ENCODE assay signal across 40 mouse cellular contexts in the genomic region with DNA sequence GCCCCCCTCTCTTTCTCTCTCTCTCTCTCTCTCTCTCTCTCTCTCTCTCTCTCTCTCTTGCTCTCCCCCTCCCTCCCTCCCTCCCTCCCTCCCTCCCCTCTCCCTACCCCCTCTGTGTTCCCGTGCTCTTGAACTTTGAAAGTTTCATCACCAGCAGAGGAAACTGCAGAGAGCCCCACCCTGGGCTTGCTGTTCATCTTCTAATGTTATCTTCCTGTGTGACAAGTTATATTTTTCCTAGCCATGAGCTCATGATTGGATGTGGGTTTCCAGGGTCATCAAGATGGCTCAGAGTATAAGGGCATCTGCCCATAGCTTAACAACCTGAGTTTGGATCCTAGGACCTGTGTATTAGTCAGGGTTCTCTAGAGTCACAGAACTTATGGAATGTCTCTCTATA. TPM values are rescaled to one million over a fixed set of nuclear protein-coding genes. Genes with fewer than 3 reads are reported as not detected.
DNase-seq lines count a peak whose midpoint lies in the region; ATAC-seq lines count a peak whose summit lies in the region.
"Had no signal": no experiment of that assay in that cellular context is flagged by ENCODE, and none has a peak within 500 bp of the region (broad histone marks: within the 10 kb centered on the region; RNA-seq: fewer than 3 reads in every experiment).

No protein-coding gene starts in this region.

- no peak overlapping the region for H3K4me2 ChIP-seq in liver, embryonic 15.5 days
- H3K4me2 ChIP-seq in liver, embryonic 11.5 days, result no peak overlapping the region
- no peak overlapping the region for H3K4me2 ChIP-seq in forebrain, embryonic 16.5 days (ENCODE audit: low read length)
- H3K4me2 ChIP-seq: embryonic facial prominence, embryonic 13.5 days; forebrain, embryonic 15.5 days; limb, embryonic 13.5 days; liver, embryonic 12.5 days; midbrain, embryonic 13.5 days; neural tube, embryonic 15.5 days had no signal

- H3K4me1 ChIP-seq in liver, embryonic 15.5 days (replicated peaks), result peaks cover 33% of the 10 kb centered on the region
- H3K4me1 ChIP-seq in liver, embryonic 11.5 days (replicated peaks; ENCODE audit: control insufficient read depth, insufficient read depth, low read length), result peaks cover 21% of the 10 kb centered on the region
- H3K4me1 ChIP-seq in forebrain, embryonic 16.5 days (replicated peaks; ENCODE audit: control insufficient read depth, insufficient read depth, low read length), result no peaks in the 10 kb centered on the region
- H3K4me1 ChIP-seq: forebrain, embryonic 15.5 days; neural tube, embryonic 15.5 days had no signal

- no peak for DNase-seq in liver, embryonic 11.5 days (ENCODE audit: low spot score)
- peak; percentile 73 for DNase-seq in CD4-positive helper T cell, adult 2 months (ENCODE audit: low read depth, low spot score)
- peak; percentile 53 for DNase-seq in T-cell, adult 2 months (ENCODE audit: low spot score)
- DNase-seq: B cell, adult 2 months; cerebellum, adult 11 months; cerebellum, postnatal 10 days; gastrocnemius, adult 2 months; heart, adult 2 months; heart, postnatal 14 days; kidney, adult 9 months; kidney, postnatal 10 days; lung, adult 18-20 months; lung, postnatal 4 days; retina, postnatal 1 day; right cerebral cortex, postnatal 25 days; thymus, adult 18-20 months had no signal

- H3K27me3 ChIP-seq in liver, embryonic 15.5 days, result no peaks in the 10 kb centered on the region
- no peaks in the 10 kb centered on the region for H3K27me3 ChIP-seq in liver, embryonic 11.5 days (replicated peaks; ENCODE audit: control insufficient read depth, insufficient read depth, low read length)
- no peaks in the 10 kb centered on the region for H3K27me3 ChIP-seq in forebrain, embryonic 16.5 days (replicated peaks; ENCODE audit: control insufficient read depth, insufficient read depth, low read length)
- H3K27me3 ChIP-seq: embryonic facial prominence, embryonic 13.5 days; forebrain, embryonic 15.5 days; limb, embryonic 13.5 days; liver, embryonic 12.5 days; midbrain, embryonic 13.5 days; neural tube, embryonic 15.5 days; Patski had no signal

- H3K36me3 ChIP-seq in liver, embryonic 15.5 days (replicated peaks), result no peaks in the 10 kb centered on the region
- H3K36me3 ChIP-seq in liver, embryonic 11.5 days (ENCODE audit: control insufficient read depth, insufficient read depth, low read length), result no peaks in the 10 kb centered on the region
- no peaks in the 10 kb centered on the region for H3K36me3 ChIP-seq in forebrain, embryonic 16.5 days (ENCODE audit: control insufficient read depth, insufficient read depth)
- H3K36me3 ChIP-seq: embryonic facial prominence, embryonic 13.5 days; forebrain, embryonic 10.5 days; forebrain, embryonic 15.5 days; hindbrain, embryonic 10.5 days; limb, embryonic 13.5 days; liver, embryonic 12.5 days; midbrain, embryonic 13.5 days; neural tube, embryonic 15.5 days had no signal

- no peak for ATAC-seq in liver, embryonic 15.5 days (ENCODE audit: insufficient read depth)
- ATAC-seq in liver, embryonic 11.5 days (replicated peaks; ENCODE audit: low FRiP score), result no peak
- 0 out of 2 replicates have a peak, but pooled peaks have one; percentile 12 for ATAC-seq in monocyte, adult 5-6 weeks (replicated peaks; ENCODE audit: insufficient number of reproducible peaks, low FRiP score, low TSS enrichment, poor library complexity, severe bottlenecking)
- no peak for ATAC-seq in forebrain, embryonic 16.5 days
- no peak for ATAC-seq in granulocyte monocyte progenitor cell, adult 5-6 weeks (replicated peaks; ENCODE audit: poor library complexity, severe bottlenecking)
- ATAC-seq: forebrain, embryonic 15.5 days; hindbrain, embryonic 16.5 days; intestine, postnatal 0 days; liver, embryonic 12.5 days; lung, postnatal 0 days; midbrain, embryonic 13.5 days; Patski had no signal

- H3K9me3 ChIP-seq in liver, embryonic 15.5 days (replicated peaks), result no peaks in the 10 kb centered on the region
- H3K9me3 ChIP-seq in liver, embryonic 11.5 days (ENCODE audit: control insufficient read depth, low read length), result no peaks in the 10 kb centered on the region
- no peaks in the 10 kb centered on the region for H3K9me3 ChIP-seq in forebrain, embryonic 16.5 days (ENCODE audit: control insufficient read depth, low read length)
- H3K9me3 ChIP-seq: forebrain, embryonic 15.5 days had no signal

- no peak overlapping the region for H3K4me3 ChIP-seq in liver, embryonic 15.5 days (replicated peaks)
- H3K4me3 ChIP-seq in liver, embryonic 11.5 days (ENCODE audit: low read depth, low read length), result no peak overlapping the region
- no peak overlapping the region for H3K4me3 ChIP-seq in forebrain, embryonic 16.5 days (replicated peaks; ENCODE audit: low read length)
- H3K4me3 ChIP-seq: embryonic facial prominence, embryonic 13.5 days; forebrain, embryonic 10.5 days; forebrain, embryonic 15.5 days; gastrocnemius, adult 2 months; heart, adult 2 months; hindbrain, embryonic 10.5 days; limb, embryonic 13.5 days; liver, embryonic 12.5 days; midbrain, embryonic 13.5 days; neural tube, embryonic 15.5 days had no signal

- H3K9ac ChIP-seq in liver, embryonic 15.5 days, result no peak overlapping the region
- no peak overlapping the region for H3K9ac ChIP-seq in liver, embryonic 11.5 days (ENCODE audit: low read depth, low read length)
- H3K9ac ChIP-seq in forebrain, embryonic 16.5 days (replicated peaks; ENCODE audit: low read depth, low read length), result no peak overlapping the region
- H3K9ac ChIP-seq: embryonic facial prominence, embryonic 13.5 days; forebrain, embryonic 15.5 days; limb, embryonic 13.5 days; liver, embryonic 12.5 days; midbrain, embryonic 13.5 days; neural tube, embryonic 15.5 days had no signal

- 0 out of 2 replicates have a peak overlapping the region, but pooled peaks have one; percentile 45 for H3K27ac ChIP-seq in liver, embryonic 15.5 days (replicated peaks)
- H3K27ac ChIP-seq in liver, embryonic 11.5 days (ENCODE audit: low read depth, low read length), result no peak overlapping the region
- no peak overlapping the region for H3K27ac ChIP-seq in forebrain, embryonic 16.5 days (ENCODE audit: low read length)
- H3K27ac ChIP-seq: embryonic facial prominence, embryonic 13.5 days; forebrain, embryonic 15.5 days; heart, adult 2 months; hindbrain, embryonic 10.5 days; limb, embryonic 13.5 days; midbrain, embryonic 13.5 days; neural tube, embryonic 15.5 days; stomach, postnatal 0 days had no signal

- WGBS in liver, embryonic 15.5 days (ENCODE audit: insufficient replicate concordance), result 13% methylated on average over 1 of the region's 1 CpGs
- WGBS in liver, embryonic 11.5 days, result 33% methylated on average over 1 of the region's 1 CpGs
- WGBS in forebrain, embryonic 16.5 days, result 63% methylated on average over 1 of the region's 1 CpGs

RNA-seq across cellular contexts. Expression of a gene that starts 42.9 kb away (rescaled TPM):
- polyA plus RNA-seq in liver, embryonic 15.5 days (2015; fragmentation: Nextera tagmentation; extraction: Ambion mirVana), result 315 and 352 TPM in 2 replicates
- polyA plus RNA-seq in liver, embryonic 11.5 days (2014; fragmentation: Nextera tagmentation; extraction: Ambion mirVana), result 209 and 222 TPM in 2 replicates
- total RNA-seq in monocyte, adult 5-6 weeks (2017), result 37.6 to 41.8 TPM (median 37.7 TPM) in 3 replicates
- polyA plus RNA-seq in forebrain, embryonic 16.5 days (2015; fragmentation: Nextera tagmentation; extraction: Ambion mirVana), result 23.3 and 23.4 TPM in 2 replicates
- 127 and 197 TPM in 2 replicates for total RNA-seq in granulocyte monocyte progenitor cell, adult 5-6 weeks (2014; fragmentation: Nextera tagmentation)
- total RNA-seq in granulocyte monocyte progenitor cell, adult 5-6 weeks (2017), result 38.8 and 60.4 TPM in 2 replicates

RNA-seq across cellular contexts. Expression of a gene that starts 56.1 kb away (rescaled TPM):
- polyA plus RNA-seq in liver, embryonic 15.5 days (2015; fragmentation: Nextera tagmentation; extraction: Ambion mirVana), result 0.03 and 0.07 TPM in 2 replicates
- polyA plus RNA-seq in liver, embryonic 11.5 days (2014; fragmentation: Nextera tagmentation; extraction: Ambion mirVana), result 0.07 TPM in 1 of 2 replicates, not detected in the other
- total RNA-seq in monocyte, adult 5-6 weeks (2017), result not detected in 3 replicates
- not detected in 2 replicates for polyA plus RNA-seq in forebrain, embryonic 16.5 days (2015; fragmentation: Nextera tagmentation; extraction: Ambion mirVana)
- not detected in 2 replicates for total RNA-seq in granulocyte monocyte progenitor cell, adult 5-6 weeks (2014; fragmentation: Nextera tagmentation)
- total RNA-seq in granulocyte monocyte progenitor cell, adult 5-6 weeks (2017), result not detected in 2 replicates
- total RNA-seq: adrenal gland, adult 18-20 months; common myeloid progenitor, adult 5-6 weeks; left cerebral cortex, postnatal 10 days; megakaryocyte-erythroid progenitor cell, adult 5-6 weeks; MEL had no signal
- polyA plus RNA-seq: heart, adult 2 months; large intestine, adult 2 months; lung, postnatal 0 days; Patski; stomach, postnatal 0 days; urinary bladder, adult 2 months had no signal
